Mouse (Mus musculus) heart, embryonic 11.5 days (tissue): ENCODE measurements around the gene Pcsk2. TPM values are rescaled to one million over a fixed set of nuclear protein-coding genes. Genes with fewer than 3 reads are reported as not detected.
A peak's percentile ranks its signal among the peaks of the same experiment; 100 is the strongest.

Experiments used
- ATAC-seq: fragments of 200-750 bp; cut with Nextera tagmentation; replicated peaks from 2 replicates; pipeline ENCODE4 v1.8.0; 2017; ENCODE audit warnings: moderate library complexity; ENCODE audit not compliant: insufficient number of reproducible peaks, low FRiP score, low TSS enrichment
- H3K27ac ChIP-seq: fragments of 300-500 bp; sonication (generic); 2 replicates; pipeline ENCODE4 v1.5.1; 2014; ENCODE audit warnings: mild to moderate bottlenecking, low read depth, low read length
- H3K27me3 ChIP-seq: fragments of 300-500 bp; sonication (generic); 2 replicates; pipeline ENCODE4 v1.6.1; 2014; ENCODE audit warnings: mild to moderate bottlenecking, low read length, mixed read lengths; ENCODE audit not compliant: control insufficient read depth, insufficient read depth
- H3K36me3 ChIP-seq: fragments of 300-500 bp; sonication (generic); 2 replicates; pipeline ENCODE4 v1.6.1; 2014; ENCODE audit warnings: mild to moderate bottlenecking, low read length, moderate library complexity, mixed read lengths; ENCODE audit not compliant: control insufficient read depth, insufficient read depth
- H3K4me1 ChIP-seq: fragments of 300-500 bp; sonication (generic); 2 replicates; pipeline ENCODE4 v1.6.1; 2014; ENCODE audit warnings: low read length; ENCODE audit not compliant: control insufficient read depth, insufficient read depth
- H3K4me2 ChIP-seq: fragments of 300-500 bp; sonication (generic); 2 replicates; pipeline ENCODE4 v1.6.1; 2014; ENCODE audit warnings: mild to moderate bottlenecking, moderate library complexity
- H3K4me3 ChIP-seq: fragments of 300-500 bp; sonication (generic); 2 replicates; pipeline ENCODE4 v1.5.1; 2014; ENCODE audit warnings: low read depth, low read length
- H3K9ac ChIP-seq: fragments of 300-500 bp; sonication (generic); 2 replicates; pipeline ENCODE4 v1.6.1; 2014; ENCODE audit warnings: mild to moderate bottlenecking, low read depth, low read length, moderate library complexity
- H3K9me3 ChIP-seq: fragments of 300-500 bp; sonication (generic); replicated peaks from 2 replicates; pipeline ENCODE4 v1.6.1; 2016; ENCODE audit warnings: low read length; ENCODE audit not compliant: control insufficient read depth
- WGBS: fragments of 180-500 bp; shearing (Covaris S2); extraction: QIAGEN DNeasy Blood & Tissue Kit; methylation state at CpG from one replicate; pipeline ENCODE4 v1.1.7; 2014; ENCODE audit not compliant: insufficient replicate concordance; 5-methylcytosine and 5-hydroxymethylcytosine counted together
- polyA plus RNA-seq: library from polyadenylated mRNA; unstranded; fragments of >200 nt; fragmentation: Nextera tagmentation; extraction: Ambion mirVana; gene quantifications from 2 replicates; pipeline ENCODE4 v1.2.1, GENCODE M21; 2014

The Pcsk2 gene
- polyA plus RNA-seq, 1 experiment from 2014 or later: 0.09 TPM

DNA sequence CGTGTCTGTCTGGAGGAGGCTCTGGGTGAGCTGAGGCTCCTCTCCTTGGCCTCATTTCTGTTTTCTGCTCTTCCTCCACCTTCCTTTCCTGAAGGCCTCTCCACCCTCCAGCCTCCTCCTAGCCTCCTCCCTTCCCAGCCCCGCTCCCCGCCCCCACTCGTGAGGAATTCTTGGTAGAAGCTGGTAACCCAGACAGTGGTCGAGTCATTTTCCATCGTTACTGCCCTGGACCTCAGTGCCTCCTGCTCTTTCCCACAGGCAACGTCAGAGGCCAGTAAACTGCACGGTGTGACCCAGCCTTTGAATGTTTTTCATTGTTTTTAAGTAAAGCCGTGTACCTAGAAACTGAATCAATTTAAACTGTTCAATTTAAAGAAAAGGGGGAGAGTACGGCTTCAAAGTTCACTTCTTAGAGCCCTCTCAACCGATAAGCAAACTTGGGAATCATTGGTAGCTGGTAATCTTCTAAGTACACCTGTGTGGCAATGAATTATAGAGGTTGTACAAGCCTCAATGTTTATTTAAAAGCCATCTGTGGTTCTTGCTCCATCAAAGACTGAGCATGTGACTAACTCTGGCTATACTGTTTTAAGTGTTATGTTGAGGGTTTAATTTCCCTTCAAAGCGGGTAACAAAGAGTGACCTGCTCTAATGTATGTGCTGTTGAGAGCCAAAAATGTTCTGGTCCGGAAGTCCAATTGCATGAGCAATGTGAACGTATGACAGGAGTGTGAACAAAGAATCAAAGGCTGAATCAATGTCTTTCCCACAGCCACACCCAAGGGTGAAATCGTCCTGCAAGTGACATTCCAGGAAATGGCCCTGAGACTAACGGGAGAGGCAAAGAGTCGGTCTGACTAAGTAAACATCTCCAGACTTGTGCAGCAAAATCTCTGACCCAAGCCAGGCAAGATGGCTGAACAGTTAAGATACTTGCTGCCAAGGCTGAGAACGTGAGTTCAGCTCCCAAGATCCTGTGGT is 306.6 kb downstream of the Pcsk2 start:
- Histone ChIP-seq H3K9ac (peak overlapping the region; percentile 34; the same call in 1 of the 2 replicates), H3K4me1 (no peaks in the 10 kb centered on the region), H3K27me3 (no peaks in the 10 kb centered on the region), H3K36me3 (no peaks in the 10 kb centered on the region), H3K27ac (no peak overlapping the region), H3K9me3 (no peaks in the 10 kb centered on the region), H3K4me3 (no peak overlapping the region), H3K4me2 (no peak overlapping the region)
- no peak for ATAC-seq
- WGBS: 55% methylated on average over 18 of the region's 18 CpGs

DNA sequence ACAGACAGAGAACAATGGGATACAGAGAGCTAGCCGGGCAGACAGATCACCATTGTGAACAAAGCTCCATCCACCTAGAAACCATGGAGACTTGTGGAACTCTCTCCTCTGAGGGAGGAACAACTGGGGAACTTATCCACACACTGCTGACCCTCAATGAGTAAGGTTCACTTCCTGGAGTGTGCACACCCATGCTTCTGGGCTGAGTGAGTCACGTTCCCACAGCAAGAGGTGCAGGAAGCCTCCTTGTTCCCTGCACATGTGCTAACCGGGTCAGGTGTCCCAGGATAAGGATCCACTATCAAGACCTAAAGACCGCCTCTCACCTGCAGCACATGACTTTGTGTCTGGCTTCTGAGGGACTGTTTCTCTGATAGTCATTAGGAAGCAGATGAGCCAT is 307.5 kb downstream of the Pcsk2 start:
- no peak overlapping the region for H3K9ac ChIP-seq
- no peaks in the 10 kb centered on the region for H3K4me1 ChIP-seq
- WGBS: 70% methylated on average over 4 of the region's 4 CpGs
- H3K9me3 ChIP-seq: no peaks in the 10 kb centered on the region
- no peak overlapping the region for H3K4me2 ChIP-seq
- no peak for ATAC-seq
- no peaks in the 10 kb centered on the region for H3K36me3 ChIP-seq
- H3K4me3 ChIP-seq: no peak overlapping the region
- H3K27ac ChIP-seq: no peak overlapping the region
- no peaks in the 10 kb centered on the region for H3K27me3 ChIP-seq

DNA sequence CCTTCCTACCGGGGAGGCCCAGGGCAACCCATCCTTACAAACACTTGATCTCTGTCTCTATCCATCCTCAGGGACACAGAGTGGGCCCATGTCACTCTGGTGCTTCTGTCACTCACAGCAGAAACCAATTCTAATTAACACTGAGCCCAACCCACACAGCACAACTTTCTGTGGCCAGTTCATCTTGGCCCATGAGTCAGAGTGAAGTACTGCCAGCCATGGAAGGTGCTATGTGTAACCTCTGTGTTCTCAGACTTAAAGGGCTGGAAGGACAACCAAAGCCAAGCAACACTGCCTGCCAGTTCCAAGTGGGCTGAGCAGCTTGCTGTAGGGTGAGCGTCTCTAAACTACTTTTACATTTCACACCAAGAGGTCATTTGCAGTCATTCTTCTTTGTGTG is 313.2 kb downstream of the Pcsk2 start:
- ATAC-seq: no peak
- no peak overlapping the region for H3K9ac ChIP-seq
- H3K36me3 ChIP-seq: no peaks in the 10 kb centered on the region
- no peak overlapping the region for H3K4me2 ChIP-seq
- WGBS: 86% methylated on average over 2 of the region's 2 CpGs
- no peaks in the 10 kb centered on the region for H3K27me3 ChIP-seq
- H3K4me3 ChIP-seq: no peak overlapping the region
- H3K9me3 ChIP-seq: no peaks in the 10 kb centered on the region
- H3K4me1 ChIP-seq: 0 out of 2 replicates have a peak, but pooled peaks cover 2% of the 10 kb centered on the region
- H3K27ac ChIP-seq: no peak overlapping the region

DNA sequence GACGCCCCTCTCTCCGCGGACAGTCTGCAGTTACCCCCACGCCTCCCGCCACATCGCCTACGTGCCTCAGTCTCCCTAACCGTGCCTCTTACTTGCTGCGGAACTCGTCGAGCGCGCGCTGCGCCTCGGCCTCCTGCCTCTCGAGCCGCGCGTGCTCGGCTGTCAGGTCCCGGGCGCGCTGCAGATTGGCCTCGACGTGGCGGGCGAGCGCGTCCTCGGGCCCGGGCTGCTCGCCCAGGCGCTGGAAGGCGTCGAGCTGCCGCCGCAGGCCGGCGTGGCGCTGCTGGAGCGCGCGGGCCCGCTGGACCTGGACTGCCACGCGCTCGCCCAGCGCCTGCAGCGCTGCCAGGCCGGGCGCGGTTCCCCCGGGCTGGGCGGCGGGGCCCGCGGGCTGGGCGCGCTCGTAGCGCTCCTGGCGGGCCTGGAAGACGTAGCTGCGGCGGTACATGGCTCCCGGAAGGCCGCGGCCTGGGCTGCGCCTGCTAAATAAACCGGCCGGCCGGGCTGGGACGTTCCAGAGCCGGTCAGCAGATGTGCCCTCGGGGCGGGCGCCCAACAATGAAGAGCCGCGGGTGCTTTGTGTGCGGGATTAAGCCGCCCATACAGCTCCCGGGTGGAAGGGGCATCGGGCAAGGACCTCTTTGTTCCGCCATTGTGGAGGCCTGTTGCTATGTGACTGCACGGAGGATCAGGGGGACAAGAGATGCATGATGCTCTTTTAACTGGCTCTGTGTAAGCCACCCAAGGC is 316.7 kb downstream of the Pcsk2 start, which contains the start of gene Bfsp1:
Gene Bfsp1, minus strand, starts transcription at position 690 of the 748 bp plus-strand sequence.
- Histone ChIP-seq H3K9me3 (no peaks in the 10 kb centered on the region), H3K9ac (peak within 1 kb of the TSS; percentile 80), H3K4me2 (peak within 1 kb of the TSS; percentile 63), H3K27me3 (no peaks in the 10 kb centered on the region), H3K4me1 (0 out of 2 replicates have a peak, but pooled peaks cover 2% of the 10 kb centered on the region), H3K27ac (peak within 1 kb of the TSS; percentile 10; the same call in 1 of the 2 replicates), H3K4me3 (peak within 1 kb of the TSS; percentile 44), H3K36me3 (no peaks in the 10 kb centered on the region)
- WGBS: 4% methylated on average over 85 of the region's 86 CpGs
- peak; percentile 62 for ATAC-seq

DNA sequence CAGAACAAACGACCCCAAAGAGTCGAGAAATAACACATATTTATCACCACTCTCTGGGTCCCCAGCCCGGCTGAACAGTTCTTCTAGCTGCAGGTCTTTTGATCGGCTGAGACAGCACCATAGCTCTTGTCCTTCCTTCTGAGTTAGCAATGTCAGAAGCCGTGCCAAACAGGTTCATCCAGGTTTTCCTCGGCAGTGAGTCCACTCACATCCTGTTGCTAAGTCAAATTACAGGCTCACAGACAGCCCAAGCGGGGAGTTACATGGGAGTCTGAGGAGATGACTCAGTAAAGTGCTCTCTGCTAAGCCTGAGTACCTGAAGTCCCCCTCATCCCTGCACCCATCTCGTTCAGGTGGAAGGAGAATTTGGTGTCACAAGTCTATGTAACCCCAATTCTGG is 318.6 kb downstream of the Pcsk2 start:
- no peaks in the 10 kb centered on the region for H3K36me3 ChIP-seq
- H3K27me3 ChIP-seq: no peaks in the 10 kb centered on the region
- H3K9me3 ChIP-seq: no peaks in the 10 kb centered on the region
- no peak overlapping the region for H3K4me2 ChIP-seq
- H3K9ac ChIP-seq: no peak overlapping the region
- 66% methylated on average over 8 of the region's 8 CpGs for whole genome bisulfite sequencing
- no peak overlapping the region for H3K27ac ChIP-seq
- 0 out of 2 replicates have a peak, but pooled peaks cover 2% of the 10 kb centered on the region for H3K4me1 ChIP-seq
- no peak for ATAC-seq
- H3K4me3 ChIP-seq: no peak overlapping the region
